Mouse (Mus musculus) heart, embryonic 16.5 days (tissue): ENCODE measurements at regions not wholly inside any gene's neighbourhood (a gene's known extent, or its start where the extent isn't known, plus 50 kb on each side); places are given as distances from the start of the nearest gene placed in this dataset.

ENCODE experiments used
- ATAC-seq: fragments of 200-750 bp; cut with Nextera tagmentation; replicated peaks from 2 replicates; pipeline ENCODE4 v1.8.0; 2017; ENCODE audit warnings: moderate number of reproducible peaks; ENCODE audit not compliant: insufficient read depth, low FRiP score; ENCODE audit errors: extremely low read depth
- H3K27ac ChIP-seq: fragments of 300-500 bp; sonication (generic); 2 replicates; pipeline ENCODE4 v1.5.1; 2014; ENCODE audit warnings: mild to moderate bottlenecking, low read length, control low read depth, moderate library complexity
- H3K27me3 ChIP-seq: fragments of 300-500 bp; sonication (generic); 2 replicates; pipeline ENCODE4 v1.6.1; 2014; ENCODE audit warnings: low read length, mixed read lengths; ENCODE audit not compliant: control insufficient read depth, insufficient read depth
- H3K36me3 ChIP-seq: fragments of 300-500 bp; sonication (generic); 2 replicates; pipeline ENCODE4 v1.6.1; 2014; ENCODE audit not compliant: control insufficient read depth, insufficient read depth
- H3K4me1 ChIP-seq: fragments of 300-500 bp; sonication (generic); 2 replicates; pipeline ENCODE4 v1.6.1; 2014; ENCODE audit warnings: low read length, mixed read lengths; ENCODE audit not compliant: control insufficient read depth, insufficient read depth
- H3K4me2 ChIP-seq: fragments of 300-500 bp; sonication (generic); 2 replicates; pipeline ENCODE4 v1.6.1; 2014; ENCODE audit warnings: low read depth, mild to moderate bottlenecking, control low read depth, low read length
- H3K4me3 ChIP-seq: fragments of 300-500 bp; sonication (generic); 2 replicates; pipeline ENCODE4 v1.5.1; 2014; ENCODE audit warnings: mild to moderate bottlenecking, control low read depth, low read length
- H3K9ac ChIP-seq: fragments of 300-500 bp; sonication (generic); 2 replicates; pipeline ENCODE4 v1.6.1; 2014; ENCODE audit warnings: low read length, control low read depth
- H3K9me3 ChIP-seq: fragments of 300-500 bp; sonication (generic); replicated peaks from 2 replicates; pipeline ENCODE4 v1.6.1; 2016; ENCODE audit warnings: low read length; ENCODE audit not compliant: control insufficient read depth
- WGBS: fragments of 180-500 bp; shearing (Covaris S2); extraction: QIAGEN DNeasy Blood & Tissue Kit; methylation state at CpG from one replicate; pipeline ENCODE4 v1.1.7; 2014; 5-methylcytosine and 5-hydroxymethylcytosine counted together

DNA sequence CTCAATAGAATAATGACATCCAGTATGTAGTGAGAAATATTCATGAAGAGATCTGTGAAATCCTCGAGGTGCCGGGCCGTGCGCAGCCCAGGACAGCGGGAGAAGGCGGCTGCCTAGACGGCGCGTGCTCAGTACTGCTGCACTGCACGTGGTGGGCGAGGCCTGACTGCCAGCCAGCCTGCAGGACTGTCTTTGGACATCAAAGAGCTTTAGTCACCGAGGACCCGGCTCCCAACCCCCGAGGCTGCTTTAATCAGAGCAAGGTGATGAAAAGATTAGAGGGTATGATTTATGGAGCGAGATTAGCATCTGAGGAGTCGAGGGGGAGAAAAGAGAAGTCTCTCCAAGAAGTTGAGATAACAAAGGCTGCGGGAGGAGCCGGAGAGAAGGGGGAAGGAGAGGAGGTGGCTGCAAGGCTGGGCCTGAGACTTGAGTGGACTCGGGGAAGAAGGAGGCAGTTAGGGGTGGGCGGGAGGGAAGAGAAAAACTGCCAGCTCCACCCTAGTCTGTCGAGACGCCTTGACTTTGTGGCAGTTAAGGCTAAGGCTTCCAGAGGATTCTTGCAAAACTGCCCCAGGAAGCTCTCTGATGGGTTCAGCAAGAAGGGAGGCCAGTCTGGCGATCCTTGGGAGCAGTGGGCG is 271.6 kb upstream of the 4930535I16Rik start:
- Histone ChIP-seq H3K4me2 (no peak overlapping the region), H3K9ac (no peak overlapping the region), H3K9me3 (0 out of 2 replicates have a peak, but pooled peaks cover 2% of the 10 kb centered on the region), H3K27me3 (peaks cover 22% of the 10 kb centered on the region), H3K4me1 (no peaks in the 10 kb centered on the region), H3K27ac (no peak overlapping the region), H3K36me3 (no peaks in the 10 kb centered on the region), H3K4me3 (no peak overlapping the region)
- no peak for ATAC-seq
- WGBS, result 14% methylated on average over 24 of the region's 24 CpGs

DNA sequence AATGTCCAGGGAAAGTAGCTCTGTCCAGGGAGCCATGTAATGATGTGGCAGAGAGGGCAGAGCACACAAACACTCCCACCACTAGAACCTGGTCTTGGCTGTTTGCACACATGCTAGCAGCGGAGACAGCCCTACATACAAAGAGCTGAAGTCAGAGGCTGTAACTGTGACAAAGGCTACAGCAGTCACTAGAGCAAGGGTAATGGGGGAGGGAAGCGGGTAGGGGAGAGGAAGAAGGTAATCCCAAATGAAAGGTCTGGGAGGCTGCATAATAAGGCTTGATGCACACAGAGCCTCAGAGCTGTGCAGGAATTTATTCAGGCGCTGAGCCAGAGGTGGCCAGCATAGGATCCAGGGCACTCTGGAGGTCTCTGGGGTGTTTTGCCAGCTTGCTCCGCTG is 269.3 kb upstream of the 4930535I16Rik start:
- ATAC-seq, result no peak
- 65% methylated on average over 4 of the region's 4 CpGs for WGBS
- Histone ChIP-seq H3K27ac (no peak overlapping the region), H3K4me1 (no peaks in the 10 kb centered on the region), H3K9me3 (0 out of 2 replicates have a peak, but pooled peaks cover 2% of the 10 kb centered on the region), H3K36me3 (no peaks in the 10 kb centered on the region), H3K4me3 (no peak overlapping the region), H3K27me3 (peaks cover 15% of the 10 kb centered on the region), H3K9ac (no peak overlapping the region), H3K4me2 (no peak overlapping the region)

DNA sequence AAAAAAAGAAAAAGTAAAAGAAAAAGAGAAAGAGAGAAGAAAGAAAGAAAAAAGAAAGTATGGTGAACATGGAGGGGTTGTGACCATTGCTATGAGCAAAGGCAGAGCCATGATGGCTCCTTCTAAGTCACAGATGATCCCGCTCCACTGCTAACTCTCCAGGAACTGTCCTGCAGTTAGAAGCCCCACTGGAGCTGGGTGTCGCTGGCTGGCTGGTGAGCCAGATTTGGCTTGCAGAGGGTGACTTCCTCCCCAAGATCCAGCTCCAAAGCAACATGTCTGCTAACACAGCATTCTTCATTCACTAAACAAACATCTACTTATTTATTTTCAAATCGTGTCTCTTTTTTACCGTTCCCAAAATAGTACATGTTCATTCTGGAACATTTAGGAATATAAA is 263.5 kb upstream of the 4930535I16Rik start:
- Histone ChIP-seq H3K27ac (no peak overlapping the region), H3K36me3 (no peaks in the 10 kb centered on the region), H3K4me3 (no peak overlapping the region), H3K9me3 (no peaks in the 10 kb centered on the region), H3K4me1 (no peaks in the 10 kb centered on the region), H3K4me2 (no peak overlapping the region), H3K9ac (no peak overlapping the region), H3K27me3 (peaks cover 31% of the 10 kb centered on the region)
- no peak for ATAC-seq
- WGBS, result 78% methylated on average over 4 of the region's 4 CpGs

DNA sequence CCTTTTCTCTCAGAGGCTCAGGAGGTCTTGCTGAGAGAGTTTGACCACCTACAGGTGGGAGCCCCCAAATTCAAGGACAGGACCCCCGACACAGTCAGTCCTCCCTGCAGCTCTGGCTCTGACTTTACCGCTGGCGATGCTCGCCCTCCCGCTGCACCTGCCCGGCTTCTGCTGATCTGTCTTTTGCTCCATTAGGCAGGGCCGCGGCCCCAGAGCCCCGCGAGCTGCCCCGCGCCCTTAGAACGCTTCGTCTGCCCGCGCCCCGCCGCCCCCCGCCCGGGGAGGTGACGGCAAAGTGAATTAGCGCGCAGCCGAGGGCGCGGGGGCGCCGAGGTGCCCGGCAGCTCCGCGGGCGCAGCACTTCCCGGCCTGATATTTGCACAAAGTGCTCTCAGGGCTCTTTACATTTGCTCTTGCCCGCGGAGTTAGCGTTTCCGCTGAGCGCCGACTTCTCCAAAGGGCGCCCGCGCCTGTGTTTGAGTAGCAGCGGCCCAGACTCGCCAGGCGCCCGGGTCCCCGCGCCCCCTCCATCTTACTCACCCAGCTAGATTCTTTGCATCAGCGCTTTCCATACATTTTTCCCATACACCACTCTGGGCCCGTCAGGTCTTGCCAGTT is 260.7 kb upstream of the 4930535I16Rik start:
- H3K27ac ChIP-seq, result no peak overlapping the region

DNA sequence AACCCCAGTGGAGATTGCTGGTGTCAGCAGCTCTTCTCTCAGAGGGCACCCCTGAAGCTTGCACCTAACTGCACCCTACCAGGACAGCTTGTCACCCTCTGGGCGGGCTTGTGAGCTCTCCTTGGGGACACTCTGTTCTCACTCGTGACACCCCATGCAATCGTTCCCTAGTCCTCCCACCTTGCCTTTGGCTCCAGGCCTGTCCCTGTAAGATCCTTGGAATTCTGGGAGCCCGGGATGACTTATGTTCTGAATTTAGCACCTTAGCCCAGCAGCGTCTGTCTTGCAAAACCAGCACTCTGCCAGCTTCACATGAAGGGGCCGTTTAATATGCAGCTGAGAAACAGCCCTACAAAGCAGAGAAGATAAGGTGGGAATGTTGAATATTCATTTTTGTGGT is 257.7 kb upstream of the 4930535I16Rik start:
- Histone ChIP-seq H3K36me3 (no peaks in the 10 kb centered on the region), H3K4me2 (no peak overlapping the region), H3K4me1 (peaks cover 3% of the 10 kb centered on the region; the same call in 1 of the 2 replicates), H3K9ac (no peak overlapping the region), H3K27ac (no peak overlapping the region), H3K4me3 (no peak overlapping the region), H3K27me3 (peaks cover 34% of the 10 kb centered on the region), H3K9me3 (no peaks in the 10 kb centered on the region)
- ATAC-seq, result no peak
- 33% methylated on average over 6 of the region's 6 CpGs for WGBS

More for the DNA sequence above, 260.7 kb upstream of the 4930535I16Rik start:
- H3K9me3 ChIP-seq, result no peaks in the 10 kb centered on the region
- peak overlapping the region; percentile 58 for H3K9ac ChIP-seq
- no peaks in the 10 kb centered on the region for H3K36me3 ChIP-seq
- H3K4me3 ChIP-seq, result peak overlapping the region; percentile 45
- H3K4me2 ChIP-seq, result peak overlapping the region; percentile 71
- ATAC-seq, result no peak
- 2% methylated on average over 49 of the region's 50 CpGs for WGBS
- H3K4me1 ChIP-seq, result peaks cover 3% of the 10 kb centered on the region; the same call in 1 of the 2 replicates
- H3K27me3 ChIP-seq, result peaks cover 34% of the 10 kb centered on the region

DNA sequence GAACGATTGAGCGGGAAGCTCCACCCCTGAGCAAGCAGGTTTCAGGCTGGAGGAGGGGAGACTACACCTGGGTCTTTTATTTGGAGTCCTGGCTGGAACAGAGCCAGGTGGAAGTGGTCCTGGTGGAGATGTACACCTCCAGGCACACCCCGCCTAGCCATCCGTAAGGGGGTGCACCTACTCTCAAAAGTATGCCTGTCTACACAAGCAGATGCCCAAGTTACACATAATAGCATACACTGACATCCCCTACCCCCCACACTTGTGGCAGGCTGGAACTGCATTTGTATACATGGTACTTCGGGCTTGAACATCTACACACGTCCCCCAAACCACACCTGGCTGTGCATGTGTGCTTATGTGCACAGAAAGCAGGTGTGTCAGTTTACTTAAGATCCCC is 236.8 kb upstream of the 4930535I16Rik start:
- Histone ChIP-seq H3K4me2 (no peak overlapping the region), H3K4me1 (no peaks in the 10 kb centered on the region), H3K4me3 (no peak overlapping the region), H3K36me3 (no peaks in the 10 kb centered on the region), H3K9me3 (0 out of 2 replicates have a peak, but pooled peaks cover 2% of the 10 kb centered on the region), H3K9ac (no peak overlapping the region), H3K27me3 (peaks cover 4% of the 10 kb centered on the region; the same call in 1 of the 2 replicates), H3K27ac (no peak overlapping the region)
- WGBS, result 73% methylated on average over 6 of the region's 6 CpGs
- ATAC-seq, result no peak

DNA sequence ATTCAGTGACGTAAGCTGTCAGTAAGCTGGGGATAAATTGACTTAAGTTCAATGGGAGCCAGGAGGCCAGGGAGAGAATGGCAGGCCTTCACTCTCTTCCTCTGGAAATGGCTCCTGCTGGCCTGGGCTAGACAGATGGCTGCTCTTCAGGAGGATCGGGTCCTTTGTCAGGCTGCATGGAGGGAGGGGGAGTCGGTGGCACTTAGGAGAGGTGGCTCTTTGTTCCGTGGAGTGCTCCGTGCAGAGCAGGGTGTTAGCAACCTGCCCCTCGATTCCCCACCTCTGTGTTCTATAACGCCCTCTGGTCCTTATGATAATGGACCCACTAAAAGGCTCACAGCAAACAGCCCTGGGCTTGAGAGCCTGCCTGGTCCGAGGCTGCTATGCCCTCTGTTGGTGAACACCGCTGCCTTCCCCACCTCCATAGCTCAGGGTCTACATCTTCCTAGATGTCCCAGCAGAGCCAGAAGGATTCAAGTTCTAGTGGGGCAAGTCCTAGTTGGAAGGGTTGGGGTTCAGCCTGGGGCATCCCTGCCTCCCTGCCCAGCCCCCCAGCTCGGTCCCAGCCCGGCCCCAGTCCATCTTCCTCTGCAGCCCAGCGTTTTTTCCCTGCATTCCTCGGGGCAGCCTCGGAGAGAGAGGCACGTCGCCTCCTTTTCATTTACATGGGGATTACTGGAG is 232.1 kb upstream of the 4930535I16Rik start:
- H3K9me3 ChIP-seq, result no peaks in the 10 kb centered on the region
- H3K4me1 ChIP-seq, result no peaks in the 10 kb centered on the region
- no peak overlapping the region for H3K27ac ChIP-seq
- peak overlapping the region; percentile 43; the same call in 1 of the 2 replicates for H3K4me2 ChIP-seq
- H3K9ac ChIP-seq, result no peak overlapping the region
- H3K27me3 ChIP-seq, result peaks cover 4% of the 10 kb centered on the region; the same call in 1 of the 2 replicates
- no peak overlapping the region for H3K4me3 ChIP-seq
- WGBS, result 10% methylated on average over 16 of the region's 16 CpGs
- ATAC-seq, result no peak
- no peaks in the 10 kb centered on the region for H3K36me3 ChIP-seq

DNA sequence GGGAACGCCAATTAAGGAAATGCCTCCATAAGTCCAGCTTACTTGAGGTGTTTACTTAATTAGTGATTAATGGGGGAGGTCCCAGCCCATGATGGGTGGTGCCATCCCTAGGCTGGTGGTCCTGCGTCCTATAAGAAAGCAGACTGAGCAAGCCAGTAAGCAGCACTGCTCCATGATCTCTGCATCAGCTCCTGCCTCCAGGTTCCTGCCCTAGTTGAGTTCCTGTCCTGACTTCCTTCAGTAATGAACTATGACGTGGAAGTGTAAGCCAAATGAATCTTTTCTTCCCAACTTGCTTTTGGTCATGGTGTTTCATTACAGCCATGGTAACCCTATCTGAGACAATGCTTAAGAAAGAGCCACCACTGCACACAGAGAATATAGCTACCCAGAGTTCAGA is 231.2 kb upstream of the 4930535I16Rik start:
- no peak for ATAC-seq

DNA sequence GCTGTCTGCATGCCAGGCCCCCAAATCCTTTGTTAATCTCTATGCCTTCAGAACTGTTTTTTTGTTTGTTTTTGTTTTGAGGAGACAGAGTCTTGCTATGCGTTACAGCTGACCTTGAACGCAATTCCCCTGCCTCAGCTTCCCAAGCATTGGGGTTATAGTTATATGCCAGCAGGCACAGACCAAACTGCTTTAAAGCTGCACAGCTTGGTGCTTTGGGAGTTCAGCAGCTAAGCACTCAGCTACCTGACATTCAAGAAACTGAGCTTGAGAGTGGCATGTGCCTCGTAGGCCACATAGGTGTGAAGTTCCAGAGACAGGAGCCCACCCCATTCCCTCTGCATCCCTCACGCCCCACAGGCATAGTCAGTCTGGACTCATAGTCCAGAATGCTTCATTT is 229.5 kb upstream of the 4930535I16Rik start:
- 59% methylated on average over 4 of the region's 4 CpGs for WGBS
- Histone ChIP-seq H3K27me3 (peaks cover 7% of the 10 kb centered on the region; the same call in 1 of the 2 replicates), H3K36me3 (no peaks in the 10 kb centered on the region), H3K9me3 (no peaks in the 10 kb centered on the region), H3K9ac (no peak overlapping the region), H3K4me3 (no peak overlapping the region), H3K27ac (no peak overlapping the region), H3K4me2 (no peak overlapping the region), H3K4me1 (no peaks in the 10 kb centered on the region)
- ATAC-seq, result no peak

More for the DNA sequence above, 231.2 kb upstream of the 4930535I16Rik start:
- Histone ChIP-seq H3K9ac (no peak overlapping the region), H3K9me3 (no peaks in the 10 kb centered on the region), H3K4me2 (no peak overlapping the region), H3K4me1 (no peaks in the 10 kb centered on the region), H3K4me3 (no peak overlapping the region), H3K27ac (no peak overlapping the region), H3K27me3 (peaks cover 4% of the 10 kb centered on the region; the same call in 1 of the 2 replicates), H3K36me3 (no peaks in the 10 kb centered on the region)
- whole genome bisulfite sequencing, result 79% methylated on average over 3 of the region's 3 CpGs
